Mouse (Mus musculus) megakaryocyte progenitor cell, adult 5-6 weeks (primary cell): ENCODE data around the gene Rbm39. TPM values are rescaled to one million over a fixed set of nuclear protein-coding genes. Genes with fewer than 3 reads are reported as not detected.
"Not testable (repeated sequence)": the region's sequence is repeated elsewhere in the genome, so short reads cannot be mapped to it uniquely, and the experiment has no call there.

Experiments used
- ATAC-seq: replicated peaks from 2 replicates; pipeline ENCODE4 v1.8.0; 2016; ENCODE audit warnings: mild to moderate bottlenecking, moderate TSS enrichment, inconsistent platforms; ENCODE audit not compliant: poor library complexity
- total RNA-seq, 2 experiments: library from RNA; stranded (forward) in 1 of 2; stranded (reverse) in 1 of 2; fragments of 157-497, 149-512 nt in 1 of 2; fragments of 200-1000 nt in 1 of 2; gene quantifications; 2 replicates each; pipeline versions ENCODE4 v1.2.3 to v1.2.4; 2015 to 2017

Gene Rbm39
- total RNA-seq (2015) (515 and 549 TPM in 2 replicates), total RNA-seq (2017) (502 and 605 TPM in 2 replicates)

- peak; percentile 88 for ATAC-seq
Measured at GRCm38 (mm10) chr2:156180094-156180821, at the start of gene Rbm39. TSS of gene Rbm39 (minus strand) at chr2:156180238.

DNA sequence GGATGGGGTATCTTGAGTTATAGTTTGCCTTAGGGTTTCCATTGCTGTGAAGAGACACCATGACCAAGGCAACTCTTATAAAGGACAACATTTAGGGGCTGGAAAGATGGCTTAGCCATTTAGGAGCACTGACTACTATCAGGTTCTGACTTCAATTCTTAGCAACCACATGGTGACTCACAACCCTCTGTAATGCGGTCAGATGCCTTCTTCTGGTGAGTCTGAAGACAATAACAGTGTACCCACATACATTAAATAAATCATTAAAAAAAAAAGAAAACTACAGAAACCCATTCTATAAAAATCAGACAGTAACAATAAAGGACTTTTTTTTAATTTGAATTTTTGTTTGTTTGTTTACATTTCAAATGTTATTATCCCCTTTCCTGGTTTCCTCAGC, 49.1 kb upstream of the Rbm39 start:
- ATAC-seq: no peak

DNA sequence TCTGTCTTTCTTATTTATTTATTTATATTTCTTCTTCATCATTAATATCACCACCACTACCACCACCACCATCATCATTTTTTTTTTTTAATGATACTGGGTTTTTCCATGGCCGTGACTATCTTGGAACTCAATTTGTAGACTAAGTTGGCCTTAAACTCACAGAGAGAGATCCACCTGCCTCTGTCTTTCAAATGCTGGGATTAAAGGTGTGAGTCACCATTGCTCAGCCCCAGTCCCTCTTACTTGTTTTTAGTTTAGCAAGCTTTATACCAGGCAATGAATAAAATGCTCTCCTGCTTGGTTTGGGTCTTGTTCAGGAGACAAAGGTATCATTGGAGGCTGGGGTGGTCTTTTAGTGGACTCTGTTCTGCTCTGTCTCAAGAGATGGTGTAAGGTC, 47.7 kb upstream of the Rbm39 start:
- no peak for ATAC-seq

- ATAC-seq: peak; percentile 34
Measured at GRCm38 (mm10) chr2:156224043-156224442, 44.0 kb upstream of the Rbm39 start.

- no peak for ATAC-seq
Measured at GRCm38 (mm10) chr2:156222100-156222499, 42.1 kb upstream of the Rbm39 start.

DNA sequence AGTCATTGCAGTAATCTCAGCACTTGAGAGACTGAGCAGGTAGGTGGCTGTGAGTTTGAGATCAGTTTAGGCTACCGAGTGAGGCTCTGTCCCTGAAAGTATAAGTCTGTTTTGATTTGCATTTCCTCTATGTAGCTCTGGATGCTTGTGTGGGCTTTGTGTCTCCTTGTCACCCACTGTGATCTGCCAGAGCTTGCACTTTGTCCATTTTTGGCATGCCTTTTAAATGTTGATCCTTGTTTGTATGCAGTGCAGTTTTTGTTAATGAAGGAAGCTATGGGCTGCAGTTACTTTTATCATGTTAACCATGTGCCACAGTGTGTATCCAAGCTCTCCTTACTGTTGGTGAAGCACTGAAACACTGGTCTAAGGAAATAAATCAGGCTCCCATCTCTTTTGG, 37.7 kb upstream of the Rbm39 start:
- no peak for ATAC-seq

GRCm38 (mm10) chr2:156203917-156204316, 23.9 kb upstream of the Rbm39 start:
- 0 out of 2 replicates have a peak, but pooled peaks have one; percentile 34 for ATAC-seq

DNA sequence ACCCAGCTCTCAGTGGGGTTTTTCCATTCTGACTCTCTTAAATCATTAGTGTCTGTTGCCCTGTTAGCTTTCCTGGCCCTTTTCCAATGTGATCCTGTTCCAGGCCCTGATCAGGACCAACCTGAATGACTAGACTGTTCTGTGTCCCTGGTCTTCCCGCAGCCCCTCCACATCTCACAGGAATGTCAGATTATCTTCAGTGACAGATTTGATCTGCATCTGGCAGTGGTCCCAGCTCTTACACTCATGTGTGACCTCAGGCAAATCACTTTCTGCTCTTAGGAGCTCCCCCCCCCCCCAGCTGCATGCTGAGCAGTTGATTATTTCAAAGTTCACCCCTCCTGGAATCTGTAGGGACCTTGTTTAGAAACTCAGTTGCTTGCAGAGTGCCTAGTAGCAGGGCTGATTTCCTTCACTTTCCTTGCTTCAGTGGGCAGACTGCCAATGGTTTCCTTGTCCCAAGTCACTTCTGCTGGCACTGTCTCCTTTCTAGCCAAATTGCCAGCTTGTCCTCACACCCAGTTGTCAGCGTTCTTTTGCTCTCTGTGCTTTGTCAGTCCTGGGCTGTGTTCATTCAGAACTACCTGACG, 22.9 kb upstream of the Rbm39 start:
- 0 out of 2 replicates have a peak, but pooled peaks have one; percentile 31 for ATAC-seq

- ATAC-seq: no peak
Measured at GRCm38 (mm10) chr2:156201486-156201885, 21.4 kb upstream of the Rbm39 start.

- no peak for ATAC-seq
Measured at GRCm38 (mm10) chr2:156199944-156200343, 19.9 kb upstream of the Rbm39 start.

GRCm38 (mm10) chr2:156197129-156197911, 17.3 kb upstream of the Rbm39 start:
- ATAC-seq: no peak

- ATAC-seq: peak; percentile 92
Measured at GRCm38 (mm10) chr2:156196302-156197128, 16.5 kb upstream of the Rbm39 start, which contains the start of gene Phf20. TSS of gene Phf20 (plus strand) at chr2:156196466.

GRCm38 (mm10) chr2:156194571-156194970, 14.5 kb upstream of the Rbm39 start:
- no peak for ATAC-seq

- no peak for ATAC-seq
Measured at GRCm38 (mm10) chr2:156193066-156193862, 13.2 kb upstream of the Rbm39 start.

DNA sequence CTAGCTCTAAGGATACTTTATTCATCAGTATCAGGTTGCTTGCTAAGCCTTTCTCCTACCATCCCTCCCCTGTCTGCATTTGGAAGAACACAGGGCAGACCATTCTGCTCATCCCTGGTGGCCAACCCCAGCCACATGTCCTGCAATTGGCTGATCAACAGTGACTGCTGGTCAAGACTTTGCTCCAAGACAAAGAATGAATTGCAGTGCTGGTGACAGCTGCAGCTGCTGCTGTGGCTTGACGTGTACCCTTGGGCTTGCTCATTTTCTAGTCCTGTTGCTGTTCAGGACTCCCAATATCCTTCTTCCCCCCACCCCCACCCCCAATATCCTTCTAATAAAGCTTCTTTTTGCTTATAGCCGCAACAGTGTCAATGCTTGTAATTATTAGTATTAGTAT, 12.0 kb upstream of the Rbm39 start:
- ATAC-seq: no peak

GRCm38 (mm10) chr2:156191540-156191939, 11.5 kb upstream of the Rbm39 start:
- ATAC-seq: no peak

DNA sequence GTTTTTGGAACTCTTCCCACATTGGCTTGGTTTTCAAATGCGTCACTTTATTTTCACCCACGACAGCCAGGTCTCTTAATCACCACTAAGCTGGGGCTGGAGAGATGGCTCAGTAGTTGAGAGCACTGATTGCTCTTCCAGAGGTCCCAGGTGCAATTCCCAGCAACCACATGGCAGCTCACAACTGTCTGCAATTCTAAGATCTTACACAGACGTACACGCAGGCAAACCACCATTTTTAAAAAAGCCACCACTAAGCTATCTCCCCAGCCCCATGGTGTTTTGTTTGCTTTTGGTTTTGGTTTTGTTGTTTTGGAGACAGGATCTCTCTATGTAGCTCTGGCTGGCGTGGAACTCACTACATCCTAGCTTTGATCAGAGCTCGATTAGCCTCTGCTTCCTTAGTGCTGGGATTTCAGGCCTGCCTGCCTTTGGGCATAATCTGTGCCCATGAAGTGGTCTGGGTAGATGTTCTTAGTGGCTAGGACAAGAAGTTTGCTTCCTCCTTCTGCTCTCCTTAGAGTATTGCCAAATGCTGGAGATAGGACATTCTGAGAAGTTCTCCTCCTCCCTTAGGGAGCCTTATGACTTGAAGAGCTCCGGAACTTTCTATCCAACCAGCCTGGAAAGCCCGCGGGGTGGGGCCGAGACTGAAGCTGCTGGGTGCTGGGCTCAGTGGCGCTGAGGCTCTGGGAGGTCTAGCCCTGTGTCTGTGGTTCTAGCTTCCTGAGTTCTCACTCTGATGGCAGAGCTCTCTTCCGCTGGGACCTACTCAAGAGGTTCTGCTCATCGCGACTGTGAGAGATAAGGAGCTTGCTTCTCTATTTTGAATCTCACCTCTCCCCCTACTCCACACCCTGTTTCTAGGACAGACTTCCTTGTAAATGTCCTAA, 10.2 kb upstream of the Rbm39 start:
- peak; percentile 92 for ATAC-seq

DNA sequence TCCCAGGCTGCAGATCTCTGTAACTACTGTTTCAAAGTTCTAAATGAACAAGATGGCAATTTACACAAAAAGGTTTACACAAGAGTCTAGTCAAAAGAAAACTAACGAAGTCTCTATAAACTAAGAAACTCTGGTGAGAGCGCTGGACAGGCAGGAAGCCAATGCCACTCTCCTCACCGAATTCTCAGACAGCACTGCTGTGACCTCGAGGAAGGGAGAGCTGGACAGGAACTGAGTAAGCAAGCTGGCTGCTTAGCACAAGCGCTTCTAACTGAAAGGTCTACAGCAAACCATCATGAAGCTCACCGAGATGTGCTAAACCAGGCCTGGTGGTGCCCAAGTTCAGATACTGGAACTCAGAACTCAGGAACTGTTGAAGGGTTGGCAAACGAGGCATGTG, 9.2 kb upstream of the Rbm39 start:
- ATAC-seq: not testable (repeated sequence)

- ATAC-seq: no peak
Measured at GRCm38 (mm10) chr2:156181592-156181991, 1.6 kb upstream of the Rbm39 start.
